Mouse (Mus musculus): ENCODE measurements at regions not wholly inside any gene's neighbourhood (a gene's known extent, or its start where the extent isn't known, plus 50 kb on each side); places are given as distances from the start of the nearest gene placed in this dataset.
A peak's percentile ranks its signal among the peaks of the same experiment; 100 is the strongest.

DNA sequence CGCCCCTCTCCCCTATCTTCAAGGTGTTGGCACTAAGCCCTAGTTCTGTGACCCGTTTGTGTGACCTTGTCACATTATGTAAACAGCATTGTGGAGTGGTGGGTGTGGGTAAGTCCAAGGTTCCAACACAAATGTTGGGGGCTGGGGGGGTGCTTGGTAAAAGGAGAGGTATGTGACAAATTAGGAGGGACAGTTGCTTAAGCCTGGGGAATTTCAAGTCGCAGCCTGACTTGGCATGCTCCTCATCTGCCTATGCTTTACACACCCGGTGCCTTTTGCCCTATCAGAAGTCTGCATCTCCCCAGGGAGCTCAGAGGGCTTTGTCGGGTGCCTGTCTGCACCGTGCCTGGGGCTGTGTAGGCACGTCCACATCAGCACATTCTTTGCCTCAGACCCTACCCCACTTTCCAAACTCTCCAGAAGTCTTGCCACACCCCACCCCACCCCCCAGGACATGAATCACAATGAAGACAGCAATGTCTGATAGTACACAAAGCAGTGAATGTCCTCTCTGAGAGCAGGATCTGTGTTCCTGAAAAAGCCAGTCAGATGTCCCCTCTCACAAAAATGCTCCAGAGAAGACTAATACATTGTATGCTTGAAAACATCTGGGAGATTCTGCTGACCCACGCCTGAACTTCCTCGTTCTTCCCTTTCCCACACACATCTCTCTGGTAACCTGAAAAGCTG is 61.6 kb upstream of the Abhd2 start:
- TF ChIP-seq CTCF (IDR thresholded peaks at IDR 0.05) (no peak), EP300 (IDR thresholded peaks at IDR 0.05) (peak; percentile 4; the same call in 1 of the 2 replicates)

Data from lung, postnatal 0 days (tissue).